Mouse (Mus musculus) erythroblast, embryonic 14.5 days (primary cell): ENCODE measurements around the gene Ddc.

Experiments used
- GATA1 ChIP-seq: IDR thresholded peaks from 2 replicates; pipeline ENCODE4 v1.6.1; 2012; ENCODE audit warnings: low read length, inconsistent platforms, mixed read lengths
- TAL1 ChIP-seq: IDR thresholded peaks from 3 replicates; pipeline ENCODE4 v1.6.1; 2012; ENCODE audit warnings: low read length, inconsistent platforms, mixed read lengths

DNA sequence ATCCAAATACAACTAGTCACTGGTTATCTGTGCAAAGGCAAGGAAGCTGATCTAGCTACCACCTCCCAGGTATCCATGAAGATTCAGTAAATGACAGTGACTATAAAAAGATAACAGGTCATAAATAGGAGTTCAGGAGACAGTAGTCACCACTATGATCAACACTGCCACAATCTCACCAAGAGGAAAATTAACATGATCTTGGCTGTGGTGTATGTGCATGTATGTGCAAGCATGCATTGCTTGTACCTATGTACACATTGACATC, 46.1 kb upstream of the Ddc start:
- TF ChIP-seq TAL1 (no peak), GATA1 (no peak)
